Mouse (Mus musculus) adrenal gland, adult 8-10 months (tissue): Measurements from ENCODE around the gene Rps6kc1. TPM values are rescaled to one million over a fixed set of nuclear protein-coding genes. Genes with fewer than 3 reads are reported as not detected.
A peak's percentile ranks its signal among the peaks of the same experiment; 100 is the strongest.

Source experiments
- DNase-seq: peaks from one replicate; pipeline ENCODE4 v3.0.0; 2022
- total RNA-seq, 4 experiments: library from RNA; stranded (reverse); gene quantifications; 2 replicates each; pipeline ENCODE4 v1.2.4; 2022

Rps6kc1 gene
- total RNA-seq, 4 experiments from 2014 or later: 17.6 to 30.7 (median 23.1) TPM

DNA sequence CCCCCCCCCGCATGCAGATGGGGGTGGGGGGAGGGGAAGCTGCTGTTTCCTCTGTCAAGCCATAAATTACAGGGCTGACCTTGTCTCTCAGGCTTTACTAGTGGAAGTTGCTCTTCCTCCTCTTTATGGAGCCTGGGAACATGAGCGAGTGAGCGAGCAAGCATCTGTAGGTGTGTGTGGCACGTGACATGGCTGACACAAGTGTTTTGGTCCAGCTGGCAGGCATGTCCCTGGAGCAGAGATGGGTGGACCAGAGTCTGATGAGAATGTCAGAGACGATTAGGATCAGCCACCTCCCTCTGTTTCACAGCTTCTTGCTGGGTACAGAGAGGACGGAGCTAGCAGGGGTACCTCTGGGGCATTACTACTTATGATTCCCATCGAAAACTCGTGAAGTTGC lies 153.7 kb downstream of the Rps6kc1 start:
- DNase-seq: no peak

DNA sequence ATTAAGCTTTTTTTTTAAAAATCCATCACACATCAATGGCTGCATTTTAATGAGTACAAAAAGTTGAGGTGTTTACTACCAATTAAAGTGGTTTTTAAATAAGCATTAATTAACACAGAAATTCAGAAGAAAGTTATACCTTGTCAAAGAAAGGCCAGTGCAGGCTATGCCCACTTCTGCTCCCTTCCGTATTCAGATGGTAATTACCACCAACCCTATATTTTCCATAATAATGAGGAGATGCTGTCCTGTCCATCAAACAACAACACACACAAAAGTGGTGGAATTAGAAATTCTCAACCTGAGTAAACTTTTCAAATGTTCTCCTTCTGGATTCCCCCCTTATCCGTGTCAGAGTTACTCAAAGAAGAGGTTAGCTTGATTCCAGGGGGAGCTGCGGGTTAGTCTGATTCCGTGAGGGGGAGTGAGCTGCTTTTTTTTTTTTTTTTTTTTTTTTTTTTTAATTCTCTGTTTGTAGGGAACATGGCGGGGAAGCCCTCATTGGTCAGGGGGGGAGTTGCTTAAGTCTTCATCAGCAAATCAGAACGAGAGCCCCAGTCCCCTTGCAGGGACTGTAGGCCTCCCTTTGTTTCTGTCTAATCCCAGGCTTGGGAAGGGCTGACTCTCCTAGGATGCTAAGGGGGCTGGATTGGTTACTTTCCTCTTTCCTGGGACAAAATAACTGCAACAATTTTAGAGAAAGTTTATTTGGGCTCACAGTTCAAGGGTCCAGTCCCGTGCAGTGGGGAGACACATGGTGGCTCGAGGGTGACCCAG lies 159.6 kb downstream of the Rps6kc1 start:
- DNase-seq: no peak

DNA sequence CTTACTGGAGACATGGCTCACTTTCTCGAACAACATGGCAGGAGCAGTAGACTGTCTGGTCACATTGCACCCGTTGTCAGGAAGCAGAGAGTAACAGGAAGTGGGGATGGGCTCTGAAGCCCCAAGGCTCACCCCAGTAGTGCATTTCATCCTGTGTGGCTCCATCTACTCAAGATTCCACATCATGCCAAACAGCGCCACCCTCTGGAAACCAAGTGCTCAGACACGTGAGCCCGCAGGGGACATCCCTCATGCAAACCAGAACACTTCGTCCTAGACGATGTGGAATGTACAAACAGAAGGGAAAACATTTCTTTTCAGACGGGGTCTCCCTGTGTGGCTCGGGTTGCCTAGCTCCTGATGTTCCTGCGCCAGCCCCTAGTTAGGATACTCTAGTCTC lies 162.6 kb downstream of the Rps6kc1 start:
- DNase-seq: no peak

DNA sequence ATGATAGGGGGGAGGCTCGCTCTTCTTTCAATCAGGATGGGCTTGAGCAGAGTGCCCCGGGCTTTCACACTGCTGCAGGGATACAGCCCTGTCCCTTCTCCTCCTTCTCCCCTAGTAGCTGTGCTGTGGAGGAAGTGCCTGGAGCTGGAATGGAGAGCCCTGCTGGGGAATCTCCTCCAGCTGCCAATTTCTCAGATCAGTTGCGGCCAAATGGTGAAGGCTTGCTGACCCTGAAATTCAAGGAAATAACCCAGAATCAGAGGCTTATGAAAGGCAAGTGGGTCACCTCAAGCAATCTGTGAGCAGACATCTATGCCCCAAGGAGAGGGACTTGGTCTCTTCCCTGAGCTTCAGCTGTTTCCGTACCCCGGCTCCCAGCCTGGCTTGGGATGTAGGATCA lies 170.1 kb downstream of the Rps6kc1 start:
- DNase-seq: no peak

DNA sequence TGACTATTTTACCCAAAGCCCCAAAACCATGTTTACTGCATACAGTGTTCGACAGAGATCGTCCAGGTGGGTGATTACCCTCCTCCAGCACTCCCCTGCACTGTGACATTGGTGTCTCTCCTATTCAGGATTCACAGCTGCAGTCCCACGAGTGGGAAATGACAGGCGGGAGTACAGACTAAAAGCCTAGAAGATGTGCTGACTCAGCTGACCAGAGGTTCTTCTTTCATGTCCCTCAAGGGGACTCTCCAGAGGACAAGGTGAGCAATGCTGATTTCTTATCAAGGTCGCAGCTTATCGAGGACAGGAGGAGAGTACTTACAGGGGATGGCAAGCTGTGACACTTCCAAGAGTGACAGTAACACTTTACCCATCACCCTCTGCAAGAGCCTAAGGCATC lies 178.8 kb downstream of the Rps6kc1 start:
- no peak for DNase-seq

DNA sequence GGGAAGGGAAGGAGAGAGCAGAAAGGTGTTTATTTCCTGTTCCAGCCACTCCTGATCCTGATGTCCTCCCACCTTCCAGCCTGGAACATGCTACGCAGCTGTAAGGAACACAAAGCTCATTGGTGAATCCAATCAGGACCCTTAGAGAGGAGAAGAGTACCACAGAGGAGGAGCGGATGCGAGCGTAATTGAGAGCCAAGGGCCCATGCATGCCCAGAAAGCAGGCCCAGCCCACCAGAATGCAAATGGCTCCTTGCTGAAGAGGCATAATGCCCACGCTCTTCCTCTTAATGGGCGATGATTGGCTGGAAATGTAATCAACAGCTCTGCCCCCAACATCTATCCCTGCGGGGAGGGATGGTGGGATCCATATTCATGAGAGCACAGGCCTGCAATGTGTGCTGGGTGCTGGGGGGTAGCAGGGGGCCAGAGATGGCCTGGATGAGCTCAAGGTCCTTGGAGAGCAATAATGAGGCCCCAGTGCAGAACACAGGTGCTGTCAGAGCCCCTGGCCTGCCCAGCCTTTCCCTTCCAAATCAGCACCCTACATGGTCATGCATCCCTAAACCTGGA lies 182.0 kb downstream of the Rps6kc1 start:
- DNase-seq: no peak

DNA sequence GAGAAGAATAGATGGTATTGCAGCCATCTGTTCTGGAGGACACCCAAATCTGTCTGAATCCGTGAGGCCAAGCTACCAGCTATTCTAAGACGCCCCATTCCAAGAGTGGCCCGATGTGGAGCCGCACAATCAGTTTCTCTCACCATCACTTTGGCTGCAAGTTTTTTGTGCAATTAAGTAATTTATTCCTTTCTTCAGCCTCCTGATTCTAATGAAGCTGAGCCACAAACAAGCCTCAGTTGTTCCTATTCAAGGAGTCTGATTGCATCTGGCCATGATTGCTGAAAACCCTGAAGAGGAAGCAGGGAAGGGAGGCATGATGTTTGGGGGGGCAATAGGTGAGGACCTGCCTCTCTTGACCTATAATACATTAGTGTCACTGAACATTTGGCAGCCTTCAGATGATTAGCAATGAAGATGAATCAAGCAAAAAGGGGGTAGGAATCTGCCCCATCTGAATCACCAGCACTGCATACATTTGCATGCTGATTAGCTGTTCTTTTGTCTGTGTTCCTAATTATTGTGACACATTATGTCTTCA lies 183.4 kb downstream of the Rps6kc1 start:
- no peak for DNase-seq

DNA sequence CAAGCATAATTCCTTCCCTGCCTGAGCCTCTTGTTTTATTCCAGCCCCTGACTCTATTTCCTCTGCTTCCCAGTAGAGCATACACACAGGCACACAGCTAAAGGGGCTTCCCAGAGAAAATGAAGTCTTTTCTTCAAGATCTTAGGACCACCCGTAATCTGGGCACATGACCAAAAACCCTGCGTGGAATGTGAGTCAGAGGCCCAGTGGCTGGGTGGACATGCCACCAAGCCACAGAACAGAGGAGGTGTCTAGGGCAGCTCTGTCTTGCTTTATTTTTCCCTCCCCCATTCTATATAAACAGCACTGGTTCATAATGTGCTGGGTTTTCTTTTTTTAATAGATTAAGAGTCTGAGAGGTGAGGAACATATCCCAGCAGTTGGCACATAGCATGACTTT lies 184.2 kb downstream of the Rps6kc1 start:
- DNase-seq: no peak

DNA sequence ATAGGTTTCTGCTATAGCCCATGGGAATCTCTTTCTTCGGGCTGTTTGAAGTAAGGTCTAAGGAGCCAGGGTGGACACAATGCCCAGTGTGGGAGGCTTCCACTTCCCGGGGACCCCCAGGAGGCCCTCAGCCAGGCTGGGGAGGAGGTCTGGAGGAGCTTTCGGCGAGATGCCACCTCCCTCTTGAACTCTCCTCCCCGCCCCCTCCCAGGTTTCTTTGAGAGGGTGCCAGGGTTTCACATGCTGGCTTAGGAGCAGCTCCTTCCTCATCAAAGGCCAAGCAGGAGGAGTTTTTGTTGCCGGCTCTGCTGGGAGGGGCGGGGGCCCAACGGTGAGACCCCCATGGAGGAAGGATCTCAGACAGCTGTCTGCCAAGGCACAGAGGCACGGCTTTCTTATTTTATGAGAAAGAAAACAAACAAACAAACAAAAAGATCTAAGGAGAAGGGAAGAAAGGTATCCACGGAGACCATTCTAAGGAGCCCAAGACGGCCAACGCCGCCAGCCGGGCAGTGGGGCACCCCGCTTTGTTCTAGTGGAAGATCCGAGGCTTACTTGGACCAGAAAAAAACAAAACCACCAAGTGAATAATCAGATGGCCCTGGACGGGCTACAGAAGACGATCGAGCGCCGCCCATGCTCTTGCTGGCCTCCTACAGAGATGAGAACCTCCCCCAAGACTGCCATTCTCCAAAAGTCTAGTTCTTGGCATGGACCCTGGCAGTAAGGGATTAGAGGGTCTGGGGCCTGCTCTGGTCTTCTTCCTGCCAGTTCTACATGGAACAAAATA lies 186.8 kb downstream of the Rps6kc1 start:
- DNase-seq: no peak

DNA sequence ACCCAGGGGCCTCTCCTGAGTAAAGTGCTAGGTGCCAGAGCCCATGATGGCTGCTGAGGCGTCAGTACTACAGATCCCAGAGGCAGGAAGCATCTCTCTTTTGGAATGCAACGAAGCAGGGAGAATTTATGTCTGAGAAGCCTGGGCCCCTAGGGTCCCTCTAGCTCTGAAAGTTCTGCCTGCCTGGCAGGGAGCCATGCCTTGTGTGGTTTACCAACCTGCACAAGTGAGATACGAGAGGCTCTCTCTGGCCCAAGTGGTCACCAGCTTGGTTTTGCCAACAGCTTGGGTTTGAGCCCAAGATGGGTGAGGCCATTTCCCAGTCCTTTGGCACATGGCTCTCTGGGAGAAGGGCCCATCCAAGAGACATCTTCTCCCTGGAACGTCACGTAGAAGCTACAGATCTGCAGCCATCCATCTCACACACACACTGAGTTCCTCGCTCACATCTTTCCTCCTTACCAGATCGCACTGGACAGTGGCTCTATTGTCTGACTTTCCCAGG lies 187.6 kb downstream of the Rps6kc1 start:
- DNase-seq: no peak

DNA sequence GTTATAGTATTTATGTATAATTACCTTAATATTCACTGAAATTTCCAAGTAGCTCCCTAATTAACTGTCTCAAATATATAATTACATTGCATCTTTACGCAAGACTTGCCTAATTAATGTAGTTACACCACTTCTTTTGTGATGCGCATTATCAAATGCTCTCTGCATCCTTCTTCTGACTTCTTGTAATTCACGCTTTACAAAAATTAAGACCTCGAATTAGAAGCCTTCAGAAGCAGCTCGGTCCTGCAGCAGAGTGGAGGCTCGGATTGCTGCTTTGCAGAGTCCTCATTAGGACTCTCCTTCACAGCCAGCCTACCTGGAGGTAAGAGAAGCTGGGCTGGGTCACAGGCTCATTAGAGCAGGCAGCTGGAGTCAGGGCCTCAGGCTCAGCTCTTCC lies 197.7 kb downstream of the Rps6kc1 start:
- DNase-seq: no peak

DNA sequence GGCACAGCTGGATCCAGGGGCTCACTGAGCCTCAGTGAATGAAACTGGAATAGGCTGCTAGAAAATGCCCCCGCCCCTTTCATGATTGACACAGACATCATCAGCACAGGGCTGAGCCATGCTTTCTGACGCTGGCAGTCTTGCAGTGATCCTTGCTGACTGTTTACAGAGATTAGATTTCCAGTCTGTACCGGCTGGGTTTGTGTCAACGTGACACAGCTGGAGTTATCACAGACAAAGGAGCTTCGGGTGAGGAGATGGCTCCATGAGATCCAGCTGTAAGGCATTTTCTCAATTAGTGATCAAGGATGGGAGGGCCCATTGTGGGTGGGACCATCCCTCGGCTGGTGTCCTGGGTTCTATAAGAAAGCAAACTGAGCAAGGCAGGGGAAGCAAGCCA lies 214.0 kb downstream of the Rps6kc1 start:
- no peak for DNase-seq

DNA sequence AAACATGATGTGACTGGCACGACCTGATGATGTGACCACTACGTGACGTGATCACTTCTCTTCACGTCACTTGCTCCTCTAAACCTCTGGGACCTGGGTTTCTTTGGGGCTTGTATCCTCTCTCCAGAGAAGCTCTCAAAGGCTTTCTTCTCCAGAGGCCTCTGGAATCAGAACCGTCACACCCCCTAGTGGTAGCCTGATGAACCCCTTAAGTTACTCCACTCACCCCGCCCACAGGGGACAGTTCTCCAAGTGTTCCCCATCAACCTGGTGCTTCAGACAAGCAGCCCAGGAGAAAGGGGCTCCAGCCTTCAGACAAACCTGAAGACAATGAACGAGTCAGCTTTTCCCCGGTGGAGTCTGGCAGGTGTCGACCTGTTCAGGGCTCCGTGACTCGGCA lies 216.0 kb downstream of the Rps6kc1 start:
- DNase-seq: peak; percentile 56

DNA sequence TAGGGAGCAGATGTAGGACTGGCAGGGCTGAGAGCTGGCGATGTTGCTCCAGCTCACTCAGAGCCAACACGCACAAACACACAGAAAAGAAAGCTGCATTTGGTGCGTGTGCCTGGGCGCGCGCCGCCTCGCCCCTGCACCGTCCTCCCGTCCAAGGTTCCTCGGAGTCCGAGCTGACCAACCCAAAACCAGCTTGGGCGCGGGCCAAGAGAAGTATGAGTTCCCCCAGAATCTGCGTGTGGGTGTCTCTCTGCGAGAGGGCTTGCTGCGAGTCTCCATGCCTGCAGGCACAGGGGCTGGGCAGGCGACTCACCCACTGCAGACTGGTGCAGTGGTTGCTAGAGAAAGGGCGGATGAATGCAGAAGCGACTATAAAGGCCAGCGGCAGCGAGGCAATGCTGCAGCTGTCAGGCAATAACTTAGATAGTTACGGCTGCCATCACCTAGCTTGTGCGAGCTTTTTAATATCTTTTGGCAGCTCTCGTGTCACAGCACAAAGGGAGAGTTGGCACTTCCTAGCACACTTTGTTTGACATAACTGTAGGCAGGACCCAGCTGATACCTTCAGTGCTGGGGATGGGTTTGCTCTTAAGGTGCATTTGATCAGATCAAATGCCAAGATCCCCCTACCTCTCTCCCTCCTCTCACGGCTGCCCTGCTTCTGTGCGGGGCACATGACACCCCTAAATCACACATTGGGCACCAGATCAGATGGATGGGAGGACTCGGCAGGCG lies 220.9 kb downstream of the Rps6kc1 start:
- no peak for DNase-seq

DNA sequence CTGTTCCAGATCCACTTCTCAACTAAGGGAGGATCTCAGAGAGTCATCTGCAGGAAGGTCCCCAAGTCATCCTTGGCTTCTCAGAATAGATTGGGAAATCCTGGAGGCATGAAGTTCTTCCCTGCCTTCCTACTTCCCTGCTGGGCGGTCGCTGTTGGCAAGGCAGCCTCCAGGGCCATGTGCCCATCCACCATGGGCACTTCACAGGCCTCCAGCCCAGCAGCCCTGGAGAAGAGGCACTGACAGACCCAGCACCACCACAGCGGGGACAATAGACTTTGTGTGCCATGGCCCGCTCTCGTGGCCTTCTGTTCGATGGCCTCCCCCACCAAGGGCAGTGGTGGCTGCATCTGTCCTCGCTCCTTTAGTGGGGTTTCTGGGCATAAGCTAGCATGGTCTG lies 228.5 kb downstream of the Rps6kc1 start:
- DNase-seq: no peak

DNA sequence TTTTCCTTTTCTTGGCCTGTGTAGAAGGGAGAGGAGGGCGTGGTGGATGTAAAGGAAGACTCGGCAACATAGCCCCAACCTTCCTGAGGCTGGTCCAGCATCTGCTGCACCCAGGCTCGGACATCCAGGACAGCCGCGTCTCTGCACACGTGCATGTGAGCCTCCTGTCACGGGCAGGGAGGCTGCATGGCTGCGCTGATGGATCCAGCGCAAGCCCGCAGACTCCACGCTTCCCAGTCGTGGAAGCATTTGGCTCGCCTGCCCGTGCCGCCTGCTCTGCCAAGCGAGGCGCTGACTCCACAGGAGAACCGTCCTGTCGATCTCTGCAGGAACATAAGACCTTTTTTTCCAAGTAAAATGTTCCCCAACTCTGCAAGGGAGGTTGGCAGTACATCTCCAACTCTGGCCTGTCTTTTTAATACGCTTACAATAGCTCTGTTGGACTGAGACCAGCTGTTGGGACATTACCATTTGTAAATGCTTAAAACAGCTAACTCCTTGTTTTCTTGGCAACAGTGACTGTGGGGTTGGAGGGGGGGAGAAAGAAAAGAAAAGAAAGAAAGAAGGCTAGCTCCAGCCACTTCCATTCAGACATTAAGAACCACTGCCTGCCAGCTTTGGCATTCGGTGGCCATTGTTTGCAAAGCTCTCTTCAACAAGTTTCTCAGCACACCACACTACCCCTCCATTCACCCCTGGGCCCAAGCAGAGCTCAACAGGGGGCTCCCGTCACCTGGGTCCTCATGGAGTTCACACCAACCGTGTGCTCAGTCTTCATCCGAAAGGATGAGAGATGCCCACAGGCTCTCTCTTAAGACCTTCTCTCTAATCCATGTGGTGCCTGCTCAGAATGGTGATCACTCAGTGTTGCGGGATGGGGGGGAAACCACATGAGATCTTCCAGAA lies 229.3 kb downstream of the Rps6kc1 start:
- no peak for DNase-seq

DNA sequence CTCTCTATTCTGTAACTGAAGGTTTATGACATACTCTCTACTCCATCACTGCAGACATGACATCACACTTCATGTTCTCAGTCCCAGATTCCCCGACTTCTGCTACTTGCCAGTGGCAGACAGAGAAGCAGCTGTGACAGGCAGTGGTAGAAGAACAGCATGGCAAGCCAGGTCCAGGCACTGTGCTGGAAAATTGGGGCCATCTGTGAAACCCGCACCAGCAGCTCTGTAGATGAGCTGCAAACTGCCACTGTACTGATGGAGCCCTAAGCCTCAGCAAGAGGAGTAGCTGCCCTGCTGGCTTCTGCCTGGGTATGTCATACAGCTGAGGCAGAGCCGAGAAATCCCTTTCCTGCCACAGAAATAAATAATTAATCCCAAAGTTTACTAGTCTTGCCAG lies 236.1 kb downstream of the Rps6kc1 start:
- DNase-seq: no peak

DNA sequence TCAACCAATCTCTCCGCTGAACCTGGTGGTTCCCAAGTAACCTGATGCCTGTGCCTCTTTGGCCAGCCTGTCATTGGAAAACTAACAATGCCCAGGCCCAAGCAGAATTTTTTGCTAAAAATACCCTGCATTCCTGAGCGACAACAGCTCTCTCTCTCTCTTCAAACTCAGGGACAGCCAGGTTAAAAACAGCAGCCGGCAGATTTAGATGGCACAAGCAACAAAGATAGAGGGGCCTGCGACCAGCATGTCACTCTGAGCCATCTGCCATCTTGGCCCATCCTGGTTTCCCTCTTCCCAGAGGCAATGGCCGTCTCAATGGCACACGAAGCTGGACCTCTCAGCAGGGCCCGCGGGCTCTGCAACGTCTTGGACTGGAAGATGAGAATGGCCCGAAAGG lies 242.5 kb downstream of the Rps6kc1 start:
- DNase-seq: no peak

DNA sequence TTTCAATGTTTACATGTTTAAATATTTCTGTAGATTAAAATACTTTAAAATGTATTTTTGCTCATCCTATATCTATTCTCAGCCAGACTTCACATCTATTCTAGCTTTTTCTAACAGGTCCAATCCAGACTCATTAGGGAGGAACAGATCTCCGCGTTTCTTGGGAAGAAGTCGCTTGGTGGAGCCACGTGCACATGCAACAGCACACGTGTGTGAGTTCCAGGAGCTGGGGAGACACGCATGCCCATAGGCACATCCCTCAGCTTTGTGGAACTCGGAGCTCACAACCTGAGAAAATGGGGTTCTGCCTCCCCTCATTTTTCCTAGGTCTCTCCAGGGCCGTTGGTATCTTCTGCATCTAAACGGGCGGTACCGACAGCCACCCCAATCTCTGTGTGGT lies 243.7 kb downstream of the Rps6kc1 start:
- no peak for DNase-seq

DNA sequence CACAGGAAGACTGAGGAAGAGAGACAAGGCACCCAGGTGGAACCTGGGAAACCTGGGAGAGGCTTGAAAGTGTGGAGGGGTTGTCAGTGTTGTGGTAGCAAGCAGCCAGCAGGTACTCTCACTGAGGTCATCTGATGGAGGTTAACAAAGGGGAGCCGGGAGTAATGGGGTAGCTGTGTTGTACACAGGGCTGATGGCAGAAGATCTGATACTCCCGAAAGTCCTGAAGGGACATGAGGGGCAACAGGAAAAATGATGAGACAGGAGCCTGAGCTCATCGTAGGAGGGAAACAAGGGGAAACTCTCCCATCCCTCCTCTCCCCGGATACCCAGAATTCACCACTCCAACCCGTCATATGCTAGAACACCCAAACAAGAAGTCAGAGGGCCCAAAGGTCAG lies 244.2 kb downstream of the Rps6kc1 start:
- no peak for DNase-seq

DNA sequence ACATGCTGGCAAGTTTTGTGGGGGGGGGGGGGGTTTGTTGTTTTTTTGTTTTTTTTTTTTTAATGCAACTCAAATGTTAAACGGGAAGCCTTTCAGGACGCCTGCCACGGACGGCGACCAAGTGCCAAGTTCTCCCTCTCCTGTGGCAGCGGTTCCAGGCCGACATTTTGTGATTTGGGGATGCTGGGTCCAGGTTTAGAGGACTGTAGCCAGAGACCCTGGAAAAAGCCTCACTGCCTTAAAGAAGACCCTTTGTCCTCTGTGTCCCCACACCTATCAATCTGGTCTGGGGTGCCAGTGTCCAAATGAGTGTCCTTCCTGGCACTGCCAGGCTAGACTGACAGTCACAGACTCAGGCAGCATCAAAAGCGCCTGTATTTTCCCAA lies 246.1 kb downstream of the Rps6kc1 start:
- DNase-seq: no peak
